8 mouse cellular contexts compared by ENCODE assay signal in genomic region chr12:79297884-79298636, GRCm38 (mm10). TPM values are rescaled to one million over a fixed set of nuclear protein-coding genes. Genes with fewer than 3 reads are reported as not detected.
A peak's percentile ranks its signal among the peaks of the same experiment; 100 is the strongest.
DNase-seq lines count a peak whose midpoint lies in the region; ATAC-seq lines count a peak whose summit lies in the region.

No protein-coding gene starts in this region.

- peak overlapping the region; percentile 71 for H3K4me3 ChIP-seq in lung, embryonic 15.5 days
- peak overlapping the region; percentile 59 for H3K4me3 ChIP-seq in embryonic facial prominence, embryonic 14.5 days (ENCODE audit: low read depth, low read length)
- H3K4me3 ChIP-seq in limb, embryonic 13.5 days, result peak overlapping the region; percentile 74
- H3K4me3 ChIP-seq in stomach, embryonic 14.5 days (ENCODE audit: low read depth, low read length), result peak overlapping the region; percentile 79

- H3K9ac ChIP-seq in lung, embryonic 15.5 days, result peak overlapping the region; percentile 58
- H3K9ac ChIP-seq in embryonic facial prominence, embryonic 14.5 days (ENCODE audit: low read depth, low read length), result peak overlapping the region; percentile 70
- peak overlapping the region; percentile 77 for H3K9ac ChIP-seq in limb, embryonic 13.5 days
- H3K9ac ChIP-seq in stomach, embryonic 14.5 days (replicated peaks; ENCODE audit: low read depth, low read length), result peak overlapping the region; percentile 59

- peaks cover 18% of the 10 kb centered on the region for H3K4me1 ChIP-seq in lung, embryonic 15.5 days
- H3K4me1 ChIP-seq in embryonic facial prominence, embryonic 14.5 days (ENCODE audit: control insufficient read depth, insufficient read depth, low read length), result peaks cover 6% of the 10 kb centered on the region; the same call in 1 of the 2 replicates
- H3K4me1 ChIP-seq in limb, embryonic 13.5 days, result peaks cover 17% of the 10 kb centered on the region
- H3K4me1 ChIP-seq in stomach, embryonic 14.5 days (ENCODE audit: control insufficient read depth, insufficient read depth, low read length), result peaks cover 6% of the 10 kb centered on the region; the same call in 1 of the 2 replicates

- WGBS in lung, embryonic 15.5 days, result 12% methylated on average over 15 of the region's 15 CpGs
- WGBS in embryonic facial prominence, embryonic 14.5 days, result 12% methylated on average over 15 of the region's 15 CpGs
- WGBS in limb, embryonic 13.5 days, result 14% methylated on average over 15 of the region's 15 CpGs
- 12% methylated on average over 15 of the region's 15 CpGs for WGBS in stomach, embryonic 14.5 days

- H3K27me3 ChIP-seq in lung, embryonic 15.5 days, result no peaks in the 10 kb centered on the region
- H3K27me3 ChIP-seq in embryonic facial prominence, embryonic 14.5 days (replicated peaks; ENCODE audit: control insufficient read depth, insufficient read depth, low read length), result no peaks in the 10 kb centered on the region
- H3K27me3 ChIP-seq in limb, embryonic 13.5 days, result no peaks in the 10 kb centered on the region
- no peaks in the 10 kb centered on the region for H3K27me3 ChIP-seq in stomach, embryonic 14.5 days (ENCODE audit: control insufficient read depth, insufficient read depth, low read length)

- no peak for DNase-seq in lung, postnatal 10 days
- no peak for DNase-seq in embryonic facial prominence, embryonic 14.5 days (ENCODE audit: low spot score)
- DNase-seq in adrenal gland, postnatal 14 days, result no peak
- no peak for DNase-seq in layer of hippocampus, postnatal 14 days (ENCODE audit: low spot score in 2 of 2)
- no peak for DNase-seq in testis, postnatal 10 days (ENCODE audit: low spot score)

- H3K27ac ChIP-seq in lung, embryonic 15.5 days, result no peak overlapping the region
- H3K27ac ChIP-seq in embryonic facial prominence, embryonic 14.5 days (replicated peaks; ENCODE audit: low read depth, low read length), result no peak overlapping the region
- no peak overlapping the region for H3K27ac ChIP-seq in limb, embryonic 13.5 days
- H3K27ac ChIP-seq in stomach, embryonic 14.5 days (ENCODE audit: low read length), result no peak overlapping the region

- no peaks in the 10 kb centered on the region; the same call in 1 of the 2 replicates for H3K36me3 ChIP-seq in lung, embryonic 15.5 days
- no peaks in the 10 kb centered on the region for H3K36me3 ChIP-seq in embryonic facial prominence, embryonic 14.5 days (ENCODE audit: control insufficient read depth, insufficient read depth, low read length)
- H3K36me3 ChIP-seq in limb, embryonic 13.5 days, result peaks cover 4% of the 10 kb centered on the region; the same call in 1 of the 2 replicates
- H3K36me3 ChIP-seq in stomach, embryonic 14.5 days (ENCODE audit: control insufficient read depth, insufficient read depth, low read length), result no peaks in the 10 kb centered on the region

- peak overlapping the region; percentile 69 for H3K4me2 ChIP-seq in lung, embryonic 15.5 days
- H3K4me2 ChIP-seq in embryonic facial prominence, embryonic 14.5 days (ENCODE audit: low read depth, low read length), result peak overlapping the region; percentile 59
- H3K4me2 ChIP-seq in limb, embryonic 13.5 days (replicated peaks), result peak overlapping the region; percentile 85
- peak overlapping the region; percentile 66 for H3K4me2 ChIP-seq in stomach, embryonic 14.5 days (replicated peaks; ENCODE audit: low read depth, low read length)

- no peaks in the 10 kb centered on the region for H3K9me3 ChIP-seq in lung, embryonic 15.5 days
- H3K9me3 ChIP-seq in embryonic facial prominence, embryonic 14.5 days (ENCODE audit: control insufficient read depth, low read length), result no peaks in the 10 kb centered on the region
- no peaks in the 10 kb centered on the region for H3K9me3 ChIP-seq in limb, embryonic 13.5 days
- H3K9me3 ChIP-seq in stomach, embryonic 14.5 days (ENCODE audit: control insufficient read depth, low read depth, low read length), result no peaks in the 10 kb centered on the region

- no peak for ATAC-seq in lung, embryonic 15.5 days (ENCODE audit: borderline replicate concordance, extremely low read depth, low FRiP score, low TSS enrichment)
- ATAC-seq in embryonic facial prominence, embryonic 14.5 days (ENCODE audit: low read depth), result no peak
- ATAC-seq in limb, embryonic 13.5 days (ENCODE audit: low FRiP score, low read depth), result no peak
- no peak for ATAC-seq in stomach, embryonic 14.5 days (ENCODE audit: insufficient number of reproducible peaks, insufficient read depth, low FRiP score, low read depth)

RNA-seq across cellular contexts. Expression of gene Rad51b, which starts 1.0 kb away (rescaled TPM):
- 7.6 and 9.0 TPM in 2 replicates for polyA plus RNA-seq in lung, embryonic 15.5 days (2015; fragmentation: Nextera tagmentation; extraction: Ambion mirVana)
- 5.1 and 5.3 TPM in 2 replicates for polyA plus RNA-seq in embryonic facial prominence, embryonic 14.5 days (2014; fragmentation: Nextera tagmentation; extraction: Ambion mirVana)
- 6.3 and 7.6 TPM in 2 replicates for polyA plus RNA-seq in limb, embryonic 13.5 days (2015; fragmentation: Nextera tagmentation; extraction: Ambion mirVana)
- 8.4 and 10.3 TPM in 2 replicates for polyA plus RNA-seq in stomach, embryonic 14.5 days (2014; fragmentation: Nextera tagmentation; extraction: Ambion mirVana)
- 1.1 and 1.6 TPM in 2 replicates for total RNA-seq in adrenal gland, postnatal 14 days (2021)
- total RNA-seq in layer of hippocampus, postnatal 14 days (2021), result under 1 TPM; 0.33 to 0.46 TPM

RNA-seq across cellular contexts. Expression of gene Zfyve26, which starts 2.0 kb away (rescaled TPM):
- polyA plus RNA-seq in lung, embryonic 15.5 days (2015; fragmentation: Nextera tagmentation; extraction: Ambion mirVana), result 10.9 and 12.3 TPM in 2 replicates
- polyA plus RNA-seq in embryonic facial prominence, embryonic 14.5 days (2014; fragmentation: Nextera tagmentation; extraction: Ambion mirVana), result 14.1 and 14.7 TPM in 2 replicates
- 12.8 and 14.2 TPM in 2 replicates for polyA plus RNA-seq in limb, embryonic 13.5 days (2015; fragmentation: Nextera tagmentation; extraction: Ambion mirVana)
- polyA plus RNA-seq in stomach, embryonic 14.5 days (2014; fragmentation: Nextera tagmentation; extraction: Ambion mirVana), result 17.2 and 18.2 TPM in 2 replicates
- 22.0 and 23.1 TPM in 2 replicates for total RNA-seq in adrenal gland, postnatal 14 days (2021)
- total RNA-seq in layer of hippocampus, postnatal 14 days (2021), result 10 to 100 TPM; 27.0 to 30.0 TPM
